Mouse (Mus musculus): ENCODE measurements around the gene Olfr952. TPM values are rescaled to one million over a fixed set of nuclear protein-coding genes. Genes with fewer than 3 reads are reported as not detected.

The Olfr952 gene
- polyA plus RNA-seq (2015; fragmentation: Nextera tagmentation; extraction: Ambion mirVana), result not detected in 2 replicates

DNA sequence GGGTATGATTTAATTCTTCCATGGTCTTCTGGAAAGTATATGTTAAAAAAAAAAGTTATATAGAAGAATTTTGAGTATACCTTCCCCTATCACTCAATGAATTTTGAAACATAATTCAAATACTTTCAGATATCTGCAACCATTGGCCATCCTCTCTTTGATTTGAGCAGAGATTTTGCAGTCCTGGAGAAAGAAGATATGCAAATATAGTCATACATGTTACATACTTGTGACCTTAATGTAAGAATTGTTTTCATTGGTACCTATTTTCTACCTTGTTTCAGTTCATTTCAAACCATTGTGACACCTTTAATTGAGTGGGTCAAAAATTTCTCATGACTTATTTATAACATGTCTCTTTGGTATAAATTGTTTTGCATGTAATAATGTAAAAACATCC is at the start of gene Olfr952:
TSS of gene Olfr952 (minus strand) at position 101 of the 400 bp plus-strand sequence.
- H3K27me3 ChIP-seq (replicated peaks; ENCODE audit: control insufficient read depth, insufficient read depth, low read length), result no peaks in the 10 kb centered on the region
- H3K36me3 ChIP-seq (ENCODE audit: control insufficient read depth, insufficient read depth, low read length), result no peaks in the 10 kb centered on the region
- H3K27ac ChIP-seq (ENCODE audit: low read depth, low read length), result no peak within 1 kb of the TSS
- H3K4me2 ChIP-seq (ENCODE audit: low read length), result no peak within 1 kb of the TSS
- ATAC-seq, result no peak
- H3K4me3 ChIP-seq (ENCODE audit: low read length), result no peak within 1 kb of the TSS
- H3K9ac ChIP-seq (ENCODE audit: low read depth, low read length), result no peak within 1 kb of the TSS
- H3K9me3 ChIP-seq (ENCODE audit: control insufficient read depth, low read length), result no peaks in the 10 kb centered on the region
- no peaks in the 10 kb centered on the region for H3K4me1 ChIP-seq (ENCODE audit: control insufficient read depth, insufficient read depth, low read depth, low read length)

DNA sequence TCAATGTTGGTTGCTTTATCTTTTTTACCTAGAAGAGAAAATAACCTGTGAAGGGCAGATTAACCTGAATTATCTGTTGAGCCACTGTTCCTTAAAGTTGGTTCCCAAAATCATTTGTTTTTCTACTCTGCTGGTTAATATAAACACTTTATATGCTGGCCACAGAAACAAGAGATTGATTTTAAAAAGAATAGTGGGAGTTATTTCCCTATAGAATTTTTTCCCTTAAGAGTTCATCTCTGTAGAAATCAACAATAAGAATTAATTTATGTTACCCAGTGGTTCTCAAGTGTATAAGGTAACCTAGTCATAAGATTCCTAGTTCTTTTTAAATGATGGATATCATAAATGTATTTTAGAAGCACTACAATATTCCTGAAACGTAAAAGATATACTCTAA is 44.9 kb upstream of the Olfr952 start, which contains the start of gene Olfr955:
TSS of gene Olfr955 (minus strand) at position 101 of the 400 bp plus-strand sequence.
- H3K36me3 ChIP-seq (ENCODE audit: control insufficient read depth, insufficient read depth, low read length), result no peaks in the 10 kb centered on the region
- H3K9ac ChIP-seq (ENCODE audit: low read depth, low read length), result no peak within 1 kb of the TSS
- no peak for ATAC-seq
- H3K4me2 ChIP-seq (ENCODE audit: low read length), result no peak within 1 kb of the TSS
- 55% methylated on average over 1 of the region's 1 CpGs for WGBS
- no peak within 1 kb of the TSS for H3K4me3 ChIP-seq (ENCODE audit: low read length)
- no peaks in the 10 kb centered on the region for H3K4me1 ChIP-seq (ENCODE audit: control insufficient read depth, insufficient read depth, low read depth, low read length)
- no peaks in the 10 kb centered on the region for H3K27me3 ChIP-seq (replicated peaks; ENCODE audit: control insufficient read depth, insufficient read depth, low read length)
- no peak within 1 kb of the TSS for H3K27ac ChIP-seq (ENCODE audit: low read depth, low read length)
- H3K9me3 ChIP-seq (ENCODE audit: control insufficient read depth, low read length), result no peaks in the 10 kb centered on the region

DNA sequence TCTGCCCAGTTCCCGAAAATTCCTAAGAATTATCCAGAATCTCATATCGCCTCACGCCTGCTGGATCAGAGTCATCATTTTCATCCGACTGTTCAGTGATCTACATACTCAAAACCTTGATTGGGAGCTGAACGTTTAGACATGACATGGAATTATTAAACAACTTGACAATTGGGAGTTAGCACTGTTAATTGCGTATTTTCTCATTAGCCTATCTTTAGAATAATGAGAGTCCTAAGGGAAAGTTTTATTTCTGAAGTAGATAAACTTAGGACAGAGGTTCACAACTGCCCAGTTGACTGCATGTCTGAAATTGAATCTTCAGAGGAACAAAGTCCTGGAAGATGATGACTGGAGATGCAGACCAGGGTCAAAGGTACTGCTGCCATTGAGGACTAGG is 29.5 kb upstream of the Olfr952 start, which contains the start of gene Olfr954:
TSS of gene Olfr954 (plus strand) at position 301 of the 400 bp plus-strand sequence.
- Histone ChIP-seq H3K36me3 (ENCODE audit: control insufficient read depth, insufficient read depth, low read length) (no peaks in the 10 kb centered on the region), H3K9me3 (ENCODE audit: control insufficient read depth, low read length) (no peaks in the 10 kb centered on the region), H3K4me1 (ENCODE audit: control insufficient read depth, insufficient read depth, low read depth, low read length) (no peaks in the 10 kb centered on the region), H3K4me2 (ENCODE audit: low read length) (no peak within 1 kb of the TSS), H3K27ac (ENCODE audit: low read depth, low read length) (no peak within 1 kb of the TSS), H3K27me3 (replicated peaks; ENCODE audit: control insufficient read depth, insufficient read depth, low read length) (no peaks in the 10 kb centered on the region), H3K9ac (ENCODE audit: low read depth, low read length) (no peak within 1 kb of the TSS), H3K4me3 (ENCODE audit: low read length) (no peak within 1 kb of the TSS)
- WGBS, result 83% methylated on average over 6 of the region's 6 CpGs
- ATAC-seq, result no peak

DNA sequence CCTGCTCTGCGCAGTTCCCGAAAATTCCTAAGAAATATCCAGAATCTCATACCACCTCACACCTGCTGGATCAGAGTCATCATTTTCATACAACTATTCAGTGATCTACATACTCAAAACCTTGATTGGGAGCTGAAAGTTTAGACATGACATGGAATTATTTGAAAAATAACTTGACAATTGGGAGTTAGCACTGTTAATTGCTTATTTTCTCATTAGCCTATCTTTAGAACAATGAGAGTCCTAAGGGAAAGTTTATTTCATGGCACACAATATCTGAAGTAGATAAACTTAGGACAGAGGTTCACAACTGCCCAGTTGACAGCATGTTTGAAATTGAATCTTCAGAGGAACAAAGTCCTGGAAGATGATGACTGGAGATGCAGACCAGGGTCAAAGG is 39.8 kb downstream of the Olfr952 start, which contains the start of gene Olfr951:
TSS of gene Olfr951 (plus strand) at position 301 of the 400 bp plus-strand sequence.
- no peak for ATAC-seq
- Histone ChIP-seq H3K36me3 (ENCODE audit: control insufficient read depth, insufficient read depth, low read length) (no peaks in the 10 kb centered on the region), H3K9me3 (ENCODE audit: control insufficient read depth, low read length) (no peaks in the 10 kb centered on the region), H3K27ac (ENCODE audit: low read depth, low read length) (no peak within 1 kb of the TSS), H3K4me1 (ENCODE audit: control insufficient read depth, insufficient read depth, low read depth, low read length) (no peaks in the 10 kb centered on the region), H3K4me3 (ENCODE audit: low read length) (no peak within 1 kb of the TSS), H3K27me3 (replicated peaks; ENCODE audit: control insufficient read depth, insufficient read depth, low read length) (no peaks in the 10 kb centered on the region), H3K9ac (ENCODE audit: low read depth, low read length) (no peak within 1 kb of the TSS), H3K4me2 (ENCODE audit: low read length) (no peak within 1 kb of the TSS)
- 92% methylated on average over 2 of the region's 2 CpGs for WGBS

Other genes with a start within 250 kb of the Olfr952 start
- gene Olfr944, start 225.2 kb downstream of the Olfr952 start, polyA plus RNA-seq (2015; fragmentation: Nextera tagmentation; extraction: Ambion mirVana), result not detected in 2 replicates
- gene Olfr1537, start 177.2 kb downstream of the Olfr952 start, polyA plus RNA-seq (2015; fragmentation: Nextera tagmentation; extraction: Ambion mirVana), result not detected in 2 replicates
- not detected in 2 replicates for gene Olfr945, start 150.3 kb downstream of the Olfr952 start, polyA plus RNA-seq (2015; fragmentation: Nextera tagmentation; extraction: Ambion mirVana)
- gene Olfr948, start 101.1 kb downstream of the Olfr952 start, polyA plus RNA-seq (2015; fragmentation: Nextera tagmentation; extraction: Ambion mirVana), result not detected in 2 replicates
- gene Olfr951, start 39.7 kb downstream of the Olfr952 start, polyA plus RNA-seq (2015; fragmentation: Nextera tagmentation; extraction: Ambion mirVana), result not detected in 2 replicates
- gene Olfr954, start 29.6 kb upstream of the Olfr952 start, polyA plus RNA-seq (2015; fragmentation: Nextera tagmentation; extraction: Ambion mirVana), result not detected in 2 replicates
- not detected in 2 replicates for gene Olfr955, start 44.8 kb upstream of the Olfr952 start, polyA plus RNA-seq (2015; fragmentation: Nextera tagmentation; extraction: Ambion mirVana)
- gene Olfr44, start 66.8 kb upstream of the Olfr952 start, polyA plus RNA-seq (2015; fragmentation: Nextera tagmentation; extraction: Ambion mirVana), result not detected in 2 replicates
- gene Olfr957, start 88.7 kb upstream of the Olfr952 start, polyA plus RNA-seq (2015; fragmentation: Nextera tagmentation; extraction: Ambion mirVana), result not detected in 2 replicates
- gene Olfr958, start 126.9 kb upstream of the Olfr952 start, polyA plus RNA-seq (2015; fragmentation: Nextera tagmentation; extraction: Ambion mirVana), result not detected in 2 replicates
- gene Olfr959, start 148.4 kb upstream of the Olfr952 start, polyA plus RNA-seq (2015; fragmentation: Nextera tagmentation; extraction: Ambion mirVana), result not detected in 2 replicates
- gene AW551984, start 177.3 kb upstream of the Olfr952 start, polyA plus RNA-seq (2015; fragmentation: Nextera tagmentation; extraction: Ambion mirVana), result 218 and 230 TPM in 2 replicates
- gene Olfr148, start 183.5 kb upstream of the Olfr952 start, polyA plus RNA-seq (2015; fragmentation: Nextera tagmentation; extraction: Ambion mirVana), result not detected in 2 replicates
- gene Olfr960, start 194.2 kb upstream of the Olfr952 start, polyA plus RNA-seq (2015; fragmentation: Nextera tagmentation; extraction: Ambion mirVana), result not detected in 2 replicates
- not detected in 2 replicates for gene Olfr961, start 217.9 kb upstream of the Olfr952 start, polyA plus RNA-seq (2015; fragmentation: Nextera tagmentation; extraction: Ambion mirVana)
- not detected in 2 replicates for gene Olfr963, start 240.1 kb upstream of the Olfr952 start, polyA plus RNA-seq (2015; fragmentation: Nextera tagmentation; extraction: Ambion mirVana)

All from hindbrain, embryonic 16.5 days (tissue).